Mouse (Mus musculus) monocyte, adult 5-6 weeks (primary cell): Measurements from ENCODE around the gene Tagap1. TPM values are rescaled to one million over a fixed set of nuclear protein-coding genes. Genes with fewer than 3 reads are reported as not detected.
"Not testable (repeated sequence)": the region's sequence is repeated elsewhere in the genome, so short reads cannot be mapped to it uniquely, and the experiment has no call there.

Experiments
- ATAC-seq: fragments of 153-309, 156-312 bp; replicated peaks from 2 replicates; pipeline ENCODE4 v1.8.0; 2017; ENCODE audit warnings: mild to moderate bottlenecking; ENCODE audit not compliant: low TSS enrichment, insufficient number of reproducible peaks, severe bottlenecking, poor library complexity, low FRiP score
- total RNA-seq: library from RNA; stranded (forward); fragments of 200-1000, 200-491, 200-594 nt; gene quantifications from 3 replicates; pipeline ENCODE4 v1.2.3, GENCODE M21; 2017

Gene Tagap1
- total RNA-seq, 1 experiment from 2014 or later: 20.1 TPM

GRCm38 (mm10) chr17:6967673-6968072 is 6.7 kb upstream of the Tagap1 start:
- peak; percentile 90 for ATAC-seq

- not testable (repeated sequence) for ATAC-seq
Observed at GRCm38 (mm10) chr17:6965364-6965763, 4.4 kb upstream of the Tagap1 start.

GRCm38 (mm10) chr17:6962936-6963335 is 2.0 kb upstream of the Tagap1 start:
- not testable (repeated sequence) for ATAC-seq

GRCm38 (mm10) chr17:6962339-6962738 is 1.4 kb upstream of the Tagap1 start:
- not testable (repeated sequence) for ATAC-seq

GRCm38 (mm10) chr17:6961181-6962000 is 435 bp upstream of the Tagap1 start:
- ATAC-seq: peak; percentile 82

GRCm38 (mm10) chr17:6960349-6960748 is 607 bp downstream of the Tagap1 start:
- ATAC-seq: not testable (repeated sequence)

GRCm38 (mm10) chr17:6959543-6960259 is 1.3 kb downstream of the Tagap1 start:
- ATAC-seq: not testable (repeated sequence)

GRCm38 (mm10) chr17:6958881-6959280 is 2.1 kb downstream of the Tagap1 start:
- ATAC-seq: not testable (repeated sequence)

GRCm38 (mm10) chr17:6948769-6949228 is 12.2 kb downstream of the Tagap1 start:
- ATAC-seq: not testable (repeated sequence)

- ATAC-seq: peak; percentile 71
Observed at GRCm38 (mm10) chr17:6947984-6948768, 12.8 kb downstream of the Tagap1 start, which contains the start of gene Rsph3b. TSS of gene Rsph3b (minus strand) at chr17:6948682.

GRCm38 (mm10) chr17:6947637-6947983 is 13.3 kb downstream of the Tagap1 start:
- peak; percentile 22 for ATAC-seq

- ATAC-seq: not testable (repeated sequence)
Observed at GRCm38 (mm10) chr17:6942560-6942959, 18.4 kb downstream of the Tagap1 start.

- ATAC-seq: not testable (repeated sequence)
Observed at GRCm38 (mm10) chr17:6931625-6932024, 29.3 kb downstream of the Tagap1 start.

GRCm38 (mm10) chr17:6920351-6920894 is 40.5 kb downstream of the Tagap1 start:
- not testable (repeated sequence) for ATAC-seq

GRCm38 (mm10) chr17:6919388-6919787 is 41.6 kb downstream of the Tagap1 start:
- ATAC-seq: not testable (repeated sequence)

- ATAC-seq: not testable (repeated sequence)
Observed at GRCm38 (mm10) chr17:6915282-6915681, 45.7 kb downstream of the Tagap1 start.

- not testable (repeated sequence) for ATAC-seq
Observed at GRCm38 (mm10) chr17:6914066-6914465, 46.9 kb downstream of the Tagap1 start.
